Mouse (Mus musculus) limb, embryonic 11.5 days (tissue): ENCODE results near the gene Cpsf6. TPM values are rescaled to one million over a fixed set of nuclear protein-coding genes. Genes with fewer than 3 reads are reported as not detected.

ENCODE experiments used
- ATAC-seq: fragments of 200-750 bp; cut with Nextera tagmentation; 2 replicates; pipeline ENCODE4 v1.8.0; 2017; ENCODE audit warnings: low read depth; ENCODE audit not compliant: insufficient number of reproducible peaks, low FRiP score, low TSS enrichment
- DNase-seq: peaks from one replicate; pipeline ENCODE4 v3.0.0-alpha.2; 2015; ENCODE audit warnings: low spot score
- H3K27ac ChIP-seq: fragments of 300-500 bp; sonication (generic); replicated peaks from 2 replicates; pipeline ENCODE4 v1.5.1; 2014; ENCODE audit warnings: low read depth, mild to moderate bottlenecking, low read length
- H3K27me3 ChIP-seq: fragments of 300-500 bp; sonication (generic); 2 replicates; pipeline ENCODE4 v1.6.1; 2014; ENCODE audit warnings: mild to moderate bottlenecking, low read length, mixed read lengths; ENCODE audit not compliant: control insufficient read depth, insufficient read depth
- H3K36me3 ChIP-seq: fragments of 300-500 bp; sonication (generic); 2 replicates; pipeline ENCODE4 v1.6.1; 2014; ENCODE audit warnings: mild to moderate bottlenecking, low read length, moderate library complexity, mixed read lengths; ENCODE audit not compliant: control insufficient read depth, insufficient read depth
- H3K4me1 ChIP-seq: fragments of 300-500 bp; sonication (generic); 2 replicates; pipeline ENCODE4 v1.6.1; 2014; ENCODE audit warnings: low read length, mixed read lengths; ENCODE audit not compliant: control insufficient read depth, insufficient read depth
- H3K4me2 ChIP-seq: fragments of 300-500 bp; sonication (generic); 2 replicates; pipeline ENCODE4 v1.6.1; 2014; ENCODE audit warnings: low read depth, mild to moderate bottlenecking, moderate library complexity; ENCODE audit not compliant: severe bottlenecking
- H3K4me3 ChIP-seq: fragments of 300-500 bp; sonication (generic); 2 replicates; pipeline ENCODE4 v1.5.1; 2014; ENCODE audit warnings: low read depth, low read length
- H3K9ac ChIP-seq: fragments of 300-500 bp; sonication (generic); 2 replicates; pipeline ENCODE4 v1.6.1; 2014; ENCODE audit warnings: mild to moderate bottlenecking, low read length
- H3K9me3 ChIP-seq: fragments of 300-500 bp; sonication (generic); 2 replicates; pipeline ENCODE4 v1.6.1; 2016; ENCODE audit warnings: low read length; ENCODE audit not compliant: control insufficient read depth
- WGBS: fragments of 180-500 bp; shearing (Covaris S2); extraction: QIAGEN DNeasy Blood & Tissue Kit; methylation state at CpG from one replicate; pipeline ENCODE4 v1.1.7; 2014; 5-methylcytosine and 5-hydroxymethylcytosine counted together
- polyA plus RNA-seq: library from polyadenylated mRNA; unstranded; fragments of >200 nt; fragmentation: Nextera tagmentation; extraction: Ambion mirVana; gene quantifications from 2 replicates; pipeline ENCODE4 v1.2.1, GENCODE M21; 2014

The Cpsf6 gene
- polyA plus RNA-seq, 1 experiment from 2014 or later, result 225 TPM

DNA sequence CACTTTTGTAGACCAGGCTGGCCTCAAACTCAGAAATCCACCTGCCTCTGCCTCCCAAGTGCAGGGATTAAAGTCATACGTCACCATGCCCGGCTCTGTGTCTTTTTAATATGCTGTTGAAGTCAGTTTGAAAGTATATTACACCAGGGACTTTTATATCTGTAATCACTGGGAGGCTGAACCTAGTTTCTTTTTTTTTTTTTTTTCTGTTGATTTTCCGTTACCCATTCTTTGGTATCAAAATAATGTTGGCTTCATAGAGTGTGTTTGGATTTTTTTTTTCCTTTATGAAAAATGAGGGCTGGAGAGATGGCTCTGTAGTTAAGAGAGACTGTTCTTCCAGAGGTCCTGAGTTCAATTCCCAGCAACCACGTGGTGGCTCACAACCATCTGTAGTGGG, 5.6 kb upstream of the Cpsf6 start:
- no peak for ATAC-seq
- Histone ChIP-seq H3K27me3 (no peaks in the 10 kb centered on the region), H3K9ac (no peak overlapping the region), H3K4me3 (no peak overlapping the region), H3K4me2 (no peak overlapping the region), H3K27ac (no peak overlapping the region), H3K4me1 (no peaks in the 10 kb centered on the region), H3K9me3 (no peaks in the 10 kb centered on the region), H3K36me3 (no peaks in the 10 kb centered on the region)
- WGBS, result 83% methylated on average over 4 of the region's 4 CpGs
- no peak for DNase-seq

DNA sequence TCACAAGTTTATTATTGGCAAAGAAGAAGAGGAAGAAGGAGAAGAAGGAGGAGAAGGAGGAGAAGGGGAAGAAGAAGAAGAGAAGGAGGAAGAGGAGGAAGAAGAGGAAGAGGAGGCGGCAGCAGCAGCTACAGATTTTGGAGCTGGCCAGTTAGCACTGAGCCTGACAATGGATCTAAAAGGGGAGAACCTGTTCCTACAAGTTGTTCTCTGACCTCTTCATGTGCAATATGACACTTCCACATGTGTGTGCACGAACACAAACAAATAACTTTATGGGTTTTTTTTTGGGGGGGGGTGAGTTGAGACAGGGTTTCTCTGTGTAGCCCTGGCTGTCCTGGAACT, 5.2 kb upstream of the Cpsf6 start:
- H3K27me3 ChIP-seq, result no peaks in the 10 kb centered on the region
- H3K4me3 ChIP-seq, result no peak overlapping the region
- no peaks in the 10 kb centered on the region for H3K36me3 ChIP-seq
- no peak for DNase-seq
- no peak for ATAC-seq
- no peak overlapping the region for H3K4me2 ChIP-seq
- H3K9ac ChIP-seq, result no peak overlapping the region
- H3K27ac ChIP-seq, result no peak overlapping the region
- H3K9me3 ChIP-seq, result no peaks in the 10 kb centered on the region
- WGBS, result 75% methylated on average over 2 of the region's 2 CpGs
- H3K4me1 ChIP-seq, result no peaks in the 10 kb centered on the region

DNA sequence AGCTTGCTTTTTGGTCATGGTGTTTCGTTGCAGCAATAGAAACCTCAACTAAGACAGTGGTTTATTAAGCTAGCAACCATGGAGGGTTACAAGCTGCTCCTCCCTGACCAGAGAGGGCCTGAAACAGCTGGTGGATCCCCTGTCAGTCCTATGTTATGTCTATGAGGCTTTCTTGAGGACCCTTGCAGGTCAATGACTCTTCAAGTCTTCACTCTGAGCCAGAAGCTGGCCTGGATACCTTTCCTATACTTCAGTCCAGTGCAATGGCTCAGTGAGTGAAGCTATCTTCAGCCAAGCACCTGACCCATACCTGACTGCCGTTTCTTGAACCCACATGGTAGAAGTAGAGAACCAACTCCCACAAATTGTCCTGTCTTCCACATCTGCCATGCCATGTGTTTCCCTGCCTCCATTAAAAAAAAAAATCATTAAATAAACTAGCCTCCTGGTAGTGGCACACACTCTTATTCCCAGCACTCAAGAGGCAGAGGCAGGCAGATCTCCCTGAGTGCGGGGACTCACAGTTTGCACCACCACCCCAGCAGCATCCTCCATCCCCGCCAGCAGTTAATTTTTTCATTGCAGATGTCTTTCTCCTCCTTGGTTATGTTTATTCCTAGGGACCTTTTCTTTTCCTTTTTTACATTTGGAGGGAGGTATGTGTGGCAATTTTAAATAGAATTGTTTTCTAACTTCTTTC, 4.7 kb upstream of the Cpsf6 start:
- Histone ChIP-seq H3K4me2 (no peak overlapping the region), H3K27ac (no peak overlapping the region), H3K36me3 (no peaks in the 10 kb centered on the region), H3K4me1 (no peaks in the 10 kb centered on the region), H3K9ac (no peak overlapping the region), H3K9me3 (no peaks in the 10 kb centered on the region), H3K27me3 (no peaks in the 10 kb centered on the region), H3K4me3 (no peak overlapping the region)
- WGBS, result 83% methylated on average over 4 of the region's 4 CpGs
- DNase-seq (no peak), ATAC-seq (no peak)

GRCm38 (mm10) chr10:117383941-117384340, 4.1 kb upstream of the Cpsf6 start:
- Histone ChIP-seq H3K27ac (no peak overlapping the region), H3K4me3 (no peak overlapping the region), H3K9me3 (no peaks in the 10 kb centered on the region), H3K4me2 (no peak overlapping the region), H3K4me1 (no peaks in the 10 kb centered on the region), H3K27me3 (no peaks in the 10 kb centered on the region), H3K9ac (no peak overlapping the region), H3K36me3 (no peaks in the 10 kb centered on the region)
- WGBS, result 69% methylated on average over 6 of the region's 6 CpGs
- DNase-seq (no peak), ATAC-seq (no peak)

GRCm38 (mm10) chr10:117382996-117383550, 3.3 kb upstream of the Cpsf6 start:
- no peak overlapping the region for H3K4me2 ChIP-seq
- 90% methylated on average over 8 of the region's 8 CpGs for WGBS
- no peak for DNase-seq
- H3K4me3 ChIP-seq, result no peak overlapping the region
- H3K27ac ChIP-seq, result no peak overlapping the region
- no peaks in the 10 kb centered on the region for H3K27me3 ChIP-seq
- no peaks in the 10 kb centered on the region for H3K9me3 ChIP-seq
- no peak for ATAC-seq
- H3K4me1 ChIP-seq, result no peaks in the 10 kb centered on the region
- H3K9ac ChIP-seq, result no peak overlapping the region
- no peaks in the 10 kb centered on the region for H3K36me3 ChIP-seq

GRCm38 (mm10) chr10:117382146-117382545, 2.3 kb upstream of the Cpsf6 start:
- H3K27me3 ChIP-seq, result no peaks in the 10 kb centered on the region
- no peaks in the 10 kb centered on the region for H3K4me1 ChIP-seq
- no peak for ATAC-seq
- H3K4me2 ChIP-seq, result no peak overlapping the region
- H3K9ac ChIP-seq, result no peak overlapping the region
- no peak overlapping the region for H3K4me3 ChIP-seq
- no peaks in the 10 kb centered on the region for H3K9me3 ChIP-seq
- DNase-seq, result no peak
- no peaks in the 10 kb centered on the region for H3K36me3 ChIP-seq
- 77% methylated on average over 2 of the region's 2 CpGs for WGBS
- H3K27ac ChIP-seq, result no peak overlapping the region

DNA sequence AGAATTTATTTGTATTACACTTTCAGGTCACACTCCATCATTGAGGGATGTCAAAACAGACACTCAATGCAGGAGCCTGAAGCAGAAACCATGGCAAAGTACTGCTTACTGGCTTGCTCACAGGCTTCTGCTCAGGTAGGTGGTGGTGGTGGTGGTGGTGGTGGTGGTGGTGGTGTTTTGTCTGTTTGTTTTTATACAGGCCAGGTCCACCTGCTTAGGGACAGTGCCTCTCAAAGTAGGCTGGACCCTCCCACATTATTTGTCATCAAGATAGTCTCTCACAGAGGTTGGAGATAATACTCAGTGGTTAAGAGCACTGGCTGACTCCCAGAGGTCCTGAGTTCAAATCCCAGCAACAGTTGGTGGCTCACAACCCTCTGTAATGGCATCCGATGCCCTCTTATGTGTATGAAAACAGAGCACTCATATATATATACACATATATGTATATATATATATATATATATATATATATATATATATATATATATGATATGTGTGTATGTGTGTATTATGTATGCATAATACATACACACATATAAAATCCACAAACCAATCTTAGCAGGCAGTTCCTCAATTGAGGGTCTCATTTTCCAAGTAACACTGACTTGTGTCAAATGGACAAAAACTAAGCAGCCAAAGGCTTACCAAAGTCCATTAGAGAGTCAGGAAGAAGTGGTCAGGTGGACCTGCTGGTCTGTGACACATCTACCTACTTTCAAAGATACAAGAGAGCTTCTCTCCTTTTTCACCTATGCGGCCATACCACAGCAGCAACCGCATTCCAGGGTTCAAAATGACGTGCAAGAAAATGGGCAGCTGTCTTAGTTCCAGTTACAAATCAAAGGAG, 1.1 kb upstream of the Cpsf6 start:
- H3K9me3 ChIP-seq, result no peaks in the 10 kb centered on the region
- H3K4me1 ChIP-seq, result no peaks in the 10 kb centered on the region
- no peak overlapping the region for H3K4me3 ChIP-seq
- H3K27me3 ChIP-seq, result no peaks in the 10 kb centered on the region
- no peak overlapping the region for H3K27ac ChIP-seq
- H3K9ac ChIP-seq, result no peak overlapping the region
- no peaks in the 10 kb centered on the region for H3K36me3 ChIP-seq
- no peak overlapping the region for H3K4me2 ChIP-seq
- DNase-seq (no peak), ATAC-seq (no peak)
- WGBS, result 93% methylated on average over 4 of the region's 4 CpGs

DNA sequence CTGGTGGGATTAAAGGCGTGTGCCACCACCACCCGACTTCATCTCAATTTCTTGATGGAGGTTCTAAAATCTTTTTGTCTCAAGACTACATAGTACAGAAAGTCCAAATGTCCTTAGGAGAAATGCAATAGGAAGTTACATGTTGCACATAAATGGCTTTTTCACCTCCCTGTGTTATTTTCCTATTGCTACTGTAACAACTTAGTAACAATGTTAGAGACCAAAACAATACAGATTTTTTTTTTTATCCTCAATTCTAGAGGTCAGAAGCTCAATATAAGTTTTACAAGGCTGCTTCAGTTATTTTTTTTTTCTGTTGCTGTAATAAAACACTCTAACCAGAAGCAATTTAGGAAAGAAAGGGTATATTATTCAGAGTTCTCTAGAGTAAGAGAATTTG, 374 bp downstream of the Cpsf6 start:
- 95% methylated on average over 2 of the region's 2 CpGs for WGBS
- Histone ChIP-seq H3K9me3 (no peaks in the 10 kb centered on the region), H3K4me2 (no peak overlapping the region), H3K9ac (no peak overlapping the region), H3K27ac (no peak overlapping the region), H3K4me3 (no peak overlapping the region), H3K27me3 (no peaks in the 10 kb centered on the region), H3K36me3 (no peaks in the 10 kb centered on the region), H3K4me1 (no peaks in the 10 kb centered on the region)
- ATAC-seq, result no peak
- no peak for DNase-seq
